Mouse (Mus musculus): ENCODE results near the gene 4930402F06Rik.

Gene 4930402F06Rik

DNA sequence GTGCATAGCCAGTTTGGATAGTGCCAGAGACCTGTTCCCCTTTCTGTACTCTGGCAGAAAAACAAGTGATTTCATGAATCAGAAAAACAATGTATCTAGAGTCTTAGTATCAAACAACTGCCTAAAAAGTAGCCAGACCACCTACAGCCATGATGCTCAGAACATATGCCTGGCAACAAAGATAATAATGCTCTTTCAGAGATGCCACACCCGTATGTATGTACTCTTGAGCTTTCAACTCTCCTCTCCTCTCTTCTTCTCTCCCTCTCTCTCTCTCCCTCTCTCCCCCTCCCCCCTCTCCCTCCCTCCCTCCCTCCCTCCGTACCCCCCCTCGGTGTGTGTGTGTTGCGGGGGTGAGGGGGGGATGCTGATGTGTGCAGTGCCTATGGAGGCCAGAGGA, 22.3 kb upstream of the 4930402F06Rik start:
- in situ Hi-C loops (cut with MboI; ENCODE audit: low sequenced_read_pairs) = no loop called here

DNA sequence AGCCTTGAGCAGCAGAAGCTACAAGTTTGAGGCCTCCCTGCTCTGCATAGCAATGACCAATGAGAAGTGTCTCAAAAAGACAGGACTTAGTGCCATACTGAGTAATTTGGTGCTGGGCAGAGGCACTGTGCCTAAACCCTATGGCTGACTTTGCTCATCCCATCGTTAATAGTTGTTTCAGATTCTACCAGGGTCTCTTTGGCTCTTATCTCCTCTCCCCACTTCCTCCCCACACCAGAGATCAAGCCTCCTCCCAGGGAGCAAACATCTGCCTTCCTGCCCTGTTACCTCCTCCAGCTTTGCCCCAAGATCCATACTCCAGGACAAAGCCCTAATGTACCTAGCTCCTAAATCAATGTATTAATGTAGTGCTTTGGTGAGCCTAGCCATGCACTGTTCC, 20.3 kb upstream of the 4930402F06Rik start:
- in situ Hi-C loops (cut with MboI; ENCODE audit: low sequenced_read_pairs) = no loop called here

- in situ Hi-C loops (cut with MboI; ENCODE audit: low sequenced_read_pairs) = no loop called here
Observed at GRCm38 (mm10) chr2:35416473-35416872, 19.5 kb upstream of the 4930402F06Rik start.

DNA sequence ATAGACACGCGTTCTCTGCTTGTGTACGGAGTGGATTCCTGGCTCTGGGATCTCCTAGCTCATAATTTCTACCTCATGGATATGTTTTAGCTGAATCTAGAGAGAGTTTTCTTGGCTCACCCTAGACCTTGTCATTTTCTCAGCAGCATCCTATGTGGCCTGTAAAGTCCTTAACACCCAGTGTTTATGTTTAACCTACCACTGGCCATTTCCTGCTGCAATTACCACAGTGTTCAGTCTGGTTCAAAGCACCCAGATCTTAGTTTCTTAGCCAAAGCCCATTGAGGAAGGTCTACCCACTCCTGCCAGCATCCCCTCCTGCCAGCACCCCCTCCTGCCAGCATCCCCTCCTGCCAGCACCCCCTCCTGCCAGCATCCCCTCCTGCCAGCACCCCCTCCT, 15.8 kb upstream of the 4930402F06Rik start:
- in situ Hi-C loops (cut with MboI; ENCODE audit: low sequenced_read_pairs) = no loop called here

DNA sequence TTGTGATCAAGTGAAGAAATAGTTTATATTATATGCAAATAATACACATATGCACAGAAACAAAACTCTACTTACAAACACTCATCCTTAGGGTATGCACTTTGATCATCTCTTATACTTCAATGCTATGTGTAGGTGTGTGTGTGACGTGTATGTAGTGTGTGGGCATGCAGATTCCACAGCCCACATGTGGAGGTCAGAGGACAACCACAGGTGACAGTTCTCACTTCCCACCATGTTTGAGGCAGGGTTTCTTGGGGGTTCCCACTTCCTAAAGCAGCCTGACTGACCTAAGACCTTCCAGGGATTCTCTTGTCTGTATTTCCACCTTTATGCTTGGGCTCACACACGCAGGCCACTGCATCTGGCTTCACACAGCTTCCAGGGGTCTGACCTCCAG, 15.3 kb upstream of the 4930402F06Rik start:
- in situ Hi-C loops (cut with MboI; ENCODE audit: low sequenced_read_pairs) = no loop called here

DNA sequence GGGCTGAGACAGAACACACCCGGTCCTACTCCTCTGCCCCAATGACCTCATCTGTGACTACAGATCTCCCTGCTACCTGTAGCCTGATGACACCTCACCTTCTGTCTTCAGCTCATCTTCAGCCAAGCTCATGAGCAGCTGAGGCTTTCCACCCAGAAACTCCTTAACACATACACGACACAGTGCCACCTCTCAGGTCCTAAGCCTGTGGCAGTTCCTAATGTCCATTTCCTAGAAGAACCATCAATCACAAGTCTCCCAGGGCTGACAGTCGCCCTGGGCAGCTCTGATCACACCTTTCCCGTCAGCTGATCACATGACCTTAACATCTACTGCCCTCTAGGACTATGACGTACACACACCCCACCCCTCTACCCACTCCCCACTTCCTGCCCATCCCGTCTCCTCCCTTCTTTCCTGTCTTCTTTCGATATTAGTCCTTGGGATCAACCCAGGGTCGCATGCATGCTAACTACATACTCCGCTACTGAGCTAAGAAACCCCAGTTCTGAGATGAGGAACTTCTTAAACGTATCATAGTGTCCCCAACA, 14.7 kb upstream of the 4930402F06Rik start:
- in situ Hi-C loops (cut with MboI; ENCODE audit: low sequenced_read_pairs) = no loop called here

- in situ Hi-C loops (cut with MboI; ENCODE audit: low sequenced_read_pairs) = no loop called here
Observed at GRCm38 (mm10) chr2:35409466-35409865, 12.5 kb upstream of the 4930402F06Rik start.

DNA sequence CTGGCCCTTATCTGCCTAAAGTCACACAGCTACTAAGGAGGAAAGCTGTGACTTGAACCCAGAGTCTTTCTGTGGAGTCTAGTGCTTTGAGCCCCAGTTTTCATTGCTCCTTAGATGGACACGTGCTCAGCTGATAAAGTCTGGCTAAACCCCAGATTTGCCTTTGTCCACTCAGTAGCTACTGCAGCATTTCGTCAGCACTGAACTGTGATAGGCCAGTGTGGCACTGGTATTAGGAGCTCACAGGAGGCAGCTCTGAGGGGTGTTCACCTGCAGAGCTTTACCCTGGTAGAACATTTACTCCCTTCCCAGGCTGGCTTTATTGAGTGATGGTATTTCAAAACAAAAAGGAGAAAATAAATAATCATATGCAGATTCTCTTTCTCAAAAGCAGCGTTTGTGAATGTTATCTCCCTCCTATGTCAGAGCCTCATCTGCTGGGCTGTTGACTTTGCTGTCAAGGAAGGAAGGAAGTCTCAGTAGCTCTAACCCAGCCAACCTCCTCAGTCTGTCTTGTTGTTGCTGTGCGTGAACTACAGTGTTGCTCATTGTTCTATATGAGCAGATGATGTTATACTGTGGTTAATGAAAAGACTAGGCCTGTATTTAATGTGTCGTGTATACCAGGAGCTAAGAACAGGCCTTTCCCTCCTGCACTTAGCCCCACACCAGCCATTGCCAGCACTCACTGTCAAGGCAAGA, 11.6 kb upstream of the 4930402F06Rik start:
- in situ Hi-C loops (cut with MboI; ENCODE audit: low sequenced_read_pairs) = no loop called here

- in situ Hi-C loops (cut with MboI; ENCODE audit: low sequenced_read_pairs) = no loop called here
Observed at GRCm38 (mm10) chr2:35407878-35408277, 10.9 kb upstream of the 4930402F06Rik start.

GRCm38 (mm10) chr2:35407266-35407665, 10.3 kb upstream of the 4930402F06Rik start:
- in situ Hi-C loops (cut with MboI; ENCODE audit: low sequenced_read_pairs) = no loop called here

DNA sequence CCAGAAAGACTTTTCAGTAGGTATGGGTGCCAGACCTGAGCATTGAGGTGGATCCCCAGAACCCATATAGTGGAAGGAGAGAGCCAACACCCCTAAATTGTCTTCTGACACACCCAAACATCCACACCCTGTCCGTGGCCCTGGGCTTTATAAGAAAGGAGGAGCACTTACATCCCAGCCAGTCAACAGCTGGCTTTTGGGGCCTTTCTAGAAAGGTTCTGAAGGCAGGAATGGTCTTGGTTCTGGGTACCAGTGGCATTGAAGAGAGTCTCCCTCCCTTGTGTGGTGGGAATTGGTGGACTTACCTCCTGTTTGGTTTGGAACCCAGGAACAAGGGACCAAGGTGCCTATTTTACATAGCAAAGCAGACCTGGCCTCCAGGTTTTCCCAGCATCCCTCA, 9.6 kb upstream of the 4930402F06Rik start:
- in situ Hi-C loops (cut with MboI; ENCODE audit: low sequenced_read_pairs) = no loop called here

DNA sequence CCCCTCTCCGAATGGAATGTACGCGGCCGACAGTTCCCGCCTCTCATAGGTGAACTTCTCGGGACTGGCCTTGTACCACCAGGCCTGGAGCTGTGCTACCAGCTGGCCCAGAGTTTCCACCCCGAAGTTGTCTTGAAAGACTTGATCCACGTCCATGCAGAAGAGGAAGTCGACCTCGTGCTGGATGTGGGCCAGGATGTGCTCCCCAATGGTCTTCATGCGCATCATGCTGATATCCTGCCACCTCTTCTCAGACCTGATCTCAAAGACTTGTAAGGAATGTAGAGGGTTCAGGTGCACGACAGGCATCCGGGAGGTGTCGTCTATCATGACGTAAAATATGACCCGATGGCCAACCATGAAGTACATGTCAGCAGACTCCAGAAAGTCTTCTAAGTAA, 5.4 kb upstream of the 4930402F06Rik start:
- in situ Hi-C loops (cut with MboI; ENCODE audit: low sequenced_read_pairs) = no loop called here

- in situ Hi-C loops (cut with MboI; ENCODE audit: low sequenced_read_pairs) = no loop called here
Observed at GRCm38 (mm10) chr2:35400739-35401138, 3.8 kb upstream of the 4930402F06Rik start.

DNA sequence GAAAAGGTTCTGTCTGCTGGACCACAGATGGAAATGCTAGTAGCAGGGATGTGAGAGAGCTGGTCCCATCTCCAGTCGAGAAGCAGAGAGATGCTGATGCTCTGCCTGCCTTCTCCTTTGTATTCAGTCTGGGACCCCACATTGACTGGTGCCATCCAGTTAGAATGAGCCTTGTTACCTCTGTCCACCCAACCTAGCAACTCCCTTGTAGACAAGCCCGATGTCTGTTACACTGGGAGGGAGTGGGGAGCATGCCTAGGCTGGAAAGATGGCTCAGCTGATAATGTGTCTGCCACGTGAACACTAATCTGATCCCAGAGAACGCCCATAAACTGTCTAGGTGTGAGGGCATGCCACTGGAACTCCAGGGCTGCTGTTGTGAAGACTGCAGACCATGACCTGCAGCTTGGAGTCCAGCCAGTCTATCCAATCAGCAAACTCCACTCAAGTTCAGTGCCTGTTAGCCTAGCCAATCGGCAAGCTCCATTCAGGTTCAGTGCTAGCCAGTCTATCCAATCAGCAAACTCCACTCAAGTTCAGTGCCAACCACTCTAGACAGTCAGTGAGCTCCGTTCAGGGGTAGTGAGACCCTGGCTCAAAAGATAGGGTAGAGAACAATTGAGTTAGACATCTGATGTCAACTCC, 1.3 kb upstream of the 4930402F06Rik start:
- in situ Hi-C loops (cut with MboI; ENCODE audit: low sequenced_read_pairs) = no loop called here

- in situ Hi-C loops (cut with MboI; ENCODE audit: low sequenced_read_pairs) = no loop called here
Observed at GRCm38 (mm10) chr2:35397590-35398173, 707 bp upstream of the 4930402F06Rik start.

DNA sequence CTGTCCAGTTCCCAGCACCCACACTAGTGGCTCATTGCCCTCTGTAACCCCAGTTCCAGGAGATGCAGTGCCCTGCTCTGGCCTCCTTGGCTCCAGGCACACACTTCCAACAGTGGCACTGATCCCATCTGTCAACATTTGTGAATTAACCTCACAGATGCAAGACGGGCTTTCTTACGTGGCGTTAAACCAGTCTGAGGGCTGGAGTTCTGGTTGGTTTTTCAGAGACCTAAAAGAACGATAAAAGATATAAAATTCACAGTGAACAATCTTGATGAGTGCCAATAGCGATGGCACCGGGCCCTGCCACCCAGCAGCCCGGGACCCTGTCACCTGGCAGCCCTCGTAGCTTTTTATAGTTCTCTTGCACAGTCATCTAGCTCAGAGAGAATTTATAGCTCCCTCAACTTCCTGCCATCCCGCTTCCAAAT, 11.5 kb downstream of the 4930402F06Rik start:
- in situ Hi-C loops (cut with MboI; ENCODE audit: low sequenced_read_pairs) = no loop called here

DNA sequence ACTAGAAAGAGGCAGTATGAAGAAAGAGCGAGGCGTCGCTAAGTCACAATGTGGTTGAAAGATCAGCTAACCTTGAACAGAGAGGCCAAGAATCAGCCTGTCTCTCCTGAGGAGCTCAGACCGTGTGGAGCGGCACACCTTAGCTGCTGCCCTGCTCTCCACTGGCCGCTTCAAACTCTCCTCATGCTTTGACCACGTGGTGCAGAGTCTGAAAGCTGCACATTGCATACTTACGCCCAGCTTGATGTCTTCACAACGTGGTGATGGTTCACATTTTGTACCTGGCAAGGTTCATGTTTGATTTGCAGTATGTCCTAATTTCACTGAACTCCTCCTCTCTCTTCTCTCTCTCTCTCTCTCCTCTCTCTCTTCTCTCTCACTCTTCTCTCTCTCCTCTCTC, 17.7 kb downstream of the 4930402F06Rik start:
- in situ Hi-C loops (cut with MboI; ENCODE audit: low sequenced_read_pairs) = loop anchor here (10.0 kb wide), 1 partner anchor 85 kb away; no protein-coding TSS in a partner anchor

- in situ Hi-C loops (cut with MboI; ENCODE audit: low sequenced_read_pairs) = loop anchor here (10.0 kb wide), 1 partner anchor 83 kb away; no protein-coding TSS in a partner anchor
Observed at GRCm38 (mm10) chr2:35377600-35377999, 19.4 kb downstream of the 4930402F06Rik start.

DNA sequence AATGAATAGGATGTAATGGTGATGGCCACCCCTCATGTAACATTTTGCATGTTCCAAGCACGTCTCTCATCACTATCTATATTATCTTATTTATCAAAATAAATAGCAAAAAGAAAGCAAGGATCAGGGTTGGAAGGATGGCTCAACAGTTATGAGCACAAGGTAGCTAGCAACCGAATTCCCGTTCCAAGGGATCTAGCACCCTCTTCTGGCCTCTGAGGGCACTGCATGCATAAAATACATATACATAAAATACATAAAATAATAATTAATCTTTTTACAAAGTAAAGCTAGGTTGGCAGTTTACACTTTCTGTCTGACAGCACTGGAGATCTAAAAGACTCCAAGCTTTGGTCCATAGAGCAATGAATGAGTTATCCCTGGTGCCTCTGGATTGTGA, 24.0 kb downstream of the 4930402F06Rik start:
- in situ Hi-C loops (cut with MboI; ENCODE audit: low sequenced_read_pairs) = loop anchor here (10.0 to 25.0 kb wide), 2 partner anchors 78 to 161 kb away; partner anchors contain the start of gene Rab14

DNA sequence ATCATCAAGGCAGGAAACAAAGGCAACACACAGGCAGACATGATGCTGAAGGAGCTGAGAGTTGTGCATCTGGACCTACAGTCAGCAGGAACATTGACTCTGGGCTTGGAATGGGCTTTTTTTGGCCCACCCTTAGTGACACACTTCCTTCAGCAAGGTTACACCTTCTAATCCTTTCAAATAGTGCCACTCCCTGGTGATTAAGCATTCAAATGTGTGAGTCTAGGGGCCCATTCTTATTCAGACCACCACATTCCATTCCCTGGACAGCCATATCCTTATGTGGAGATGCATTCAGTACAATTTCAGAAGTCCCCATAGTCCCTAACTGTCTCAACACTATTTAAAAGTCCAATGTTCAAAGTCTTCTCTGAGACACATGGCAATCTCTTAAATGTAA, 26.3 kb downstream of the 4930402F06Rik start:
- in situ Hi-C loops (cut with MboI; ENCODE audit: low sequenced_read_pairs) = loop anchor here (10.0 to 25.0 kb wide), 2 partner anchors 76 to 158 kb away; partner anchors contain the start of gene Rab14

- in situ Hi-C loops (cut with MboI; ENCODE audit: low sequenced_read_pairs) = loop anchor here (25.0 kb wide), 1 partner anchor 155 kb away; the partner anchor contains the start of gene Rab14
Observed at GRCm38 (mm10) chr2:35367629-35368028, 29.3 kb downstream of the 4930402F06Rik start, which contains the start of gene 4930568D16Rik. Gene 4930568D16Rik (minus strand): TSS chr2:35367729.

All from CH12F3 (cell line).